Mouse (Mus musculus) heart, embryonic 11.5 days (tissue): ENCODE measurements around the gene Sec16a. TPM values are rescaled to one million over a fixed set of nuclear protein-coding genes. Genes with fewer than 3 reads are reported as not detected.

Experiments used
- ATAC-seq: fragments of 200-750 bp; cut with Nextera tagmentation; replicated peaks from 2 replicates; pipeline ENCODE4 v1.8.0; 2017; ENCODE audit warnings: moderate library complexity; ENCODE audit not compliant: insufficient number of reproducible peaks, low FRiP score, low TSS enrichment
- H3K27ac ChIP-seq: fragments of 300-500 bp; sonication (generic); 2 replicates; pipeline ENCODE4 v1.5.1; 2014; ENCODE audit warnings: mild to moderate bottlenecking, low read depth, low read length
- H3K27me3 ChIP-seq: fragments of 300-500 bp; sonication (generic); 2 replicates; pipeline ENCODE4 v1.6.1; 2014; ENCODE audit warnings: mild to moderate bottlenecking, low read length, mixed read lengths; ENCODE audit not compliant: control insufficient read depth, insufficient read depth
- H3K36me3 ChIP-seq: fragments of 300-500 bp; sonication (generic); 2 replicates; pipeline ENCODE4 v1.6.1; 2014; ENCODE audit warnings: mild to moderate bottlenecking, low read length, moderate library complexity, mixed read lengths; ENCODE audit not compliant: control insufficient read depth, insufficient read depth
- H3K4me1 ChIP-seq: fragments of 300-500 bp; sonication (generic); 2 replicates; pipeline ENCODE4 v1.6.1; 2014; ENCODE audit warnings: low read length; ENCODE audit not compliant: control insufficient read depth, insufficient read depth
- H3K4me2 ChIP-seq: fragments of 300-500 bp; sonication (generic); 2 replicates; pipeline ENCODE4 v1.6.1; 2014; ENCODE audit warnings: mild to moderate bottlenecking, moderate library complexity
- H3K4me3 ChIP-seq: fragments of 300-500 bp; sonication (generic); 2 replicates; pipeline ENCODE4 v1.5.1; 2014; ENCODE audit warnings: low read depth, low read length
- H3K9ac ChIP-seq: fragments of 300-500 bp; sonication (generic); 2 replicates; pipeline ENCODE4 v1.6.1; 2014; ENCODE audit warnings: mild to moderate bottlenecking, low read depth, low read length, moderate library complexity
- H3K9me3 ChIP-seq: fragments of 300-500 bp; sonication (generic); replicated peaks from 2 replicates; pipeline ENCODE4 v1.6.1; 2016; ENCODE audit warnings: low read length; ENCODE audit not compliant: control insufficient read depth
- WGBS: fragments of 180-500 bp; shearing (Covaris S2); extraction: QIAGEN DNeasy Blood & Tissue Kit; methylation state at CpG from one replicate; pipeline ENCODE4 v1.1.7; 2014; ENCODE audit not compliant: insufficient replicate concordance; 5-methylcytosine and 5-hydroxymethylcytosine counted together
- polyA plus RNA-seq: library from polyadenylated mRNA; unstranded; fragments of >200 nt; fragmentation: Nextera tagmentation; extraction: Ambion mirVana; gene quantifications from 2 replicates; pipeline ENCODE4 v1.2.1, GENCODE M21; 2014

The Sec16a gene
- polyA plus RNA-seq, 1 experiment from 2014 or later = 23.6 TPM

GRCm38 (mm10) chr2:26449121-26450060 lies 4.4 kb upstream of the Sec16a start:
- no peaks in the 10 kb centered on the region for H3K36me3 ChIP-seq
- no peak overlapping the region for H3K27ac ChIP-seq
- H3K4me2 ChIP-seq = no peak overlapping the region
- peaks cover 13% of the 10 kb centered on the region for H3K4me1 ChIP-seq
- no peaks in the 10 kb centered on the region for H3K27me3 ChIP-seq
- no peak overlapping the region for H3K4me3 ChIP-seq
- no peak for ATAC-seq
- no peak overlapping the region for H3K9ac ChIP-seq
- H3K9me3 ChIP-seq = no peaks in the 10 kb centered on the region
- WGBS = 23% methylated on average over 5 of the region's 5 CpGs

GRCm38 (mm10) chr2:26447451-26447850 lies 2.4 kb upstream of the Sec16a start:
- H3K4me1 ChIP-seq = peaks cover 20% of the 10 kb centered on the region
- no peak overlapping the region for H3K27ac ChIP-seq
- H3K4me3 ChIP-seq = no peak overlapping the region

GRCm38 (mm10) chr2:26446671-26447070 lies 1.7 kb upstream of the Sec16a start:
- H3K4me1 ChIP-seq = peaks cover 20% of the 10 kb centered on the region
- no peaks in the 10 kb centered on the region for H3K27me3 ChIP-seq
- H3K4me3 ChIP-seq = peak overlapping the region; percentile 93
- WGBS = 71% methylated on average over 4 of the region's 4 CpGs
- H3K9ac ChIP-seq = peak overlapping the region; percentile 75
- peak overlapping the region; percentile 91 for H3K27ac ChIP-seq
- no peak for ATAC-seq
- no peaks in the 10 kb centered on the region for H3K36me3 ChIP-seq
- H3K9me3 ChIP-seq = no peaks in the 10 kb centered on the region
- peak overlapping the region; percentile 72 for H3K4me2 ChIP-seq

More at GRCm38 (mm10) chr2:26447451-26447850, 2.4 kb upstream of the Sec16a start:
- WGBS = 63% methylated on average over 1 of the region's 1 CpGs
- Histone ChIP-seq H3K36me3 (no peaks in the 10 kb centered on the region), H3K4me2 (no peak overlapping the region), H3K27me3 (no peaks in the 10 kb centered on the region), H3K9ac (no peak overlapping the region), H3K9me3 (no peaks in the 10 kb centered on the region)
- no peak for ATAC-seq

GRCm38 (mm10) chr2:26445666-26446445 lies 840 bp upstream of the Sec16a start:
- WGBS = under 1% methylated on average over 44 of the region's 44 CpGs
- peak; percentile 85 for ATAC-seq
- Histone ChIP-seq H3K4me2 (peak overlapping the region; percentile 72), H3K4me1 (peaks cover 15% of the 10 kb centered on the region), H3K27ac (peak overlapping the region; percentile 91), H3K27me3 (no peaks in the 10 kb centered on the region), H3K9me3 (no peaks in the 10 kb centered on the region), H3K9ac (peak overlapping the region; percentile 75), H3K4me3 (peak overlapping the region; percentile 93), H3K36me3 (no peaks in the 10 kb centered on the region)

- H3K27ac ChIP-seq = peak overlapping the region; percentile 86
- H3K36me3 ChIP-seq = peaks cover 14% of the 10 kb centered on the region
- H3K4me1 ChIP-seq = peaks cover 15% of the 10 kb centered on the region
- peak overlapping the region; percentile 87 for H3K4me2 ChIP-seq
- H3K4me3 ChIP-seq = peak overlapping the region; percentile 93
- H3K27me3 ChIP-seq = no peaks in the 10 kb centered on the region
- peak overlapping the region; percentile 92 for H3K9ac ChIP-seq
- 1% methylated on average over 15 of the region's 15 CpGs for WGBS
- H3K9me3 ChIP-seq = no peaks in the 10 kb centered on the region
- no peak for ATAC-seq
Observed at GRCm38 (mm10) chr2:26444368-26444767, 648 bp downstream of the Sec16a start.

- Histone ChIP-seq H3K27ac (peak overlapping the region; percentile 86; the same call in 1 of the 2 replicates), H3K4me1 (peaks cover 15% of the 10 kb centered on the region), H3K36me3 (peaks cover 18% of the 10 kb centered on the region), H3K4me2 (peak overlapping the region; percentile 87), H3K9me3 (no peaks in the 10 kb centered on the region), H3K4me3 (peak overlapping the region; percentile 93), H3K27me3 (no peaks in the 10 kb centered on the region), H3K9ac (peak overlapping the region; percentile 92)
- 9% methylated on average over 3 of the region's 3 CpGs for WGBS
- ATAC-seq = no peak
Observed at GRCm38 (mm10) chr2:26443876-26444275, 1.1 kb downstream of the Sec16a start.

- Histone ChIP-seq H3K9me3 (no peaks in the 10 kb centered on the region), H3K4me2 (no peak overlapping the region), H3K4me3 (no peak overlapping the region), H3K27ac (no peak overlapping the region), H3K9ac (no peak overlapping the region), H3K27me3 (no peaks in the 10 kb centered on the region), H3K4me1 (peaks cover 15% of the 10 kb centered on the region), H3K36me3 (peaks cover 25% of the 10 kb centered on the region)
- WGBS = 87% methylated on average over 1 of the region's 1 CpGs
- no peak for ATAC-seq
Observed at GRCm38 (mm10) chr2:26442843-26443242, 2.2 kb downstream of the Sec16a start.

GRCm38 (mm10) chr2:26441688-26442087 lies 3.3 kb downstream of the Sec16a start:
- Histone ChIP-seq H3K4me3 (no peak overlapping the region), H3K27ac (no peak overlapping the region), H3K4me1 (peaks cover 11% of the 10 kb centered on the region), H3K36me3 (peaks cover 25% of the 10 kb centered on the region), H3K27me3 (no peaks in the 10 kb centered on the region), H3K9ac (no peak overlapping the region), H3K9me3 (no peaks in the 10 kb centered on the region), H3K4me2 (no peak overlapping the region)
- WGBS = 78% methylated on average over 5 of the region's 5 CpGs
- no peak for ATAC-seq
